Mouse (Mus musculus) lung, postnatal 14 days (tissue): ENCODE measurements at regions not wholly inside any gene's neighbourhood (a gene's known extent, or its start where the extent isn't known, plus 50 kb on each side); places are given as distances from the start of the nearest gene placed in this dataset.

Experiments
- DNase-seq: peaks from one replicate; pipeline ENCODE4 v3.0.0; 2021

DNA sequence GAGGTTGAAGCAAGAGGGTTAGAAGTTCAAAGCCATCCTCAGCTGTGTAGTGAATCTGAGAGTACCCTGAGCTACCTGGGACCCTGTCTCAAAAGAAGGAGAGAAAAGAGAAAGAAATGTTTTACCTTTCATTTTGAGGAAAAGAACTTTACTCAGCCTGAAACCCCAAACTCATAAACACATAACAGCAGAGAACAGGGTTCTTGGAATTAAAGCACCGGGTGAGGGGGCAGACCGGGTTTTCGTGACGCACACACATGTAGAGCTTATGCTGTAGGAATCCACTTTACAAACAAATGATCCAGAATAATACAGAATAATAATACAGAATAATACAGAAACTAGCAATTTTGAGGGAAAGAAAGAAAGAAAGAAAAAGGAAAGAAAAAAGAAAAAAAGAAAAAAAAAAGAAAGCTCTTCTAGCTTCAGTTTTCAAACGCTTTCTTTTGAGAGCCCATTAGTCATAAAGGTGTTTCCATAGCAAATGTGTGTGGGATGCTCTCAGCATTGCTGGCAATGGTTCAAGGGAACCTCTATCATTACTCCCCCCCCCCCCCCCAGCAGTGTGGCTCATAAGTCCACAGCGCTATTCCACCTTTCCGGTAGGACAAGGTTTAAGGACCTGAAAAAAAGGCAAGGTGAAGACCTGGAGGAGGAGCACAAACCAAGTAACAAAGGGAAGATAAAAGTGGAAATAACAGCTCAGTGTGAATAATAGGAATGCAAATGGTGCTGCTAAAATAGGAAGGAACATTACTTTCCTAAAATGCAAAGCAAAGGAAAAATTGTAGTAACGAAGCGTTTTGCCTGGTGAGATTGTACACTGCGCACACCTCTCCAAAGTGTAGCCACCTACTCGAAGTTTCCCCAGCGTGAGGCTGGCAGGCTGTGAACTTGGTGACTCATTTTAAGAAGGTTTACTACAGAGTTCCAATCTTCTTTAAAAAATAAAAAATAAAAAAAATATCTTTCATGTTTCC, 110.3 kb downstream of the Btg1 start:
- no peak for DNase-seq

DNA sequence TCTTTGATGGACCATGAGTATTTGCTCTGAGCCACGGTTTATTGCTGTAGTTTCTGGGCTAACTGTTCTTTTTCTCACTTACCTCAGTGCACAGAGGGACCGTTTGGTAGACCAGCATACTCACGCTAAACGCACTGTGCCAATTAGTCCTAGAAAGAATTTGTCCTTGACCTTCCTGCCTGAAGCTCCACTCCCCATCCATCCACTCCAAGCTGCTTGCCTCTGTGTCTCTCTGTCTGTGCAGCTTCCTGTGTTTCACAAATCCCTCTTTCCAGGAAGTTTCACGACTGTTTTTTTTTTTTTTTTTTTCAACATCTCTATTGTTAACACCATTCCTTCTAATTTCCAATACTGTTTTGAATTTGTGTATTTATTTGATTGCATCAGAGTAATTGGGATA, 116.8 kb downstream of the Btg1 start:
- DNase-seq: no peak

DNA sequence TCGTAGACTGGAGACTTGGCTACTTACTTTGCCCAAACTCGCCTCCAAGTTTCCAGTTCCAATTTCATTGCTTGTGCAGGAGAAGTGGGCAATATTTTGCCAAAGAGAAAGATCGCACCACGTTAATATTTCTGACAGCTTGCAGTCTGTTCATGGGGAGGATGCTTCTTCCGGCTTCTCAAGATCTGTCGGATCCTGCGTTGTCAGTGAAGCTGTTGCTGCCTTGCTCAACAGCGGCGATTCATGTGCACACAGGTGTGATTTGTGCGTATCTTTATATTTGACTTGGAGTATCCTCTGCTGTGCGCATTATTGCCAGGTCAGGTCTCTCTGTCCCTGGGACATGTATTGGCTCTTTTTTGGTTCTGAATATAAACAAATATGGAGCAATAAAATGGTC, 118.3 kb downstream of the Btg1 start:
- DNase-seq: no peak

DNA sequence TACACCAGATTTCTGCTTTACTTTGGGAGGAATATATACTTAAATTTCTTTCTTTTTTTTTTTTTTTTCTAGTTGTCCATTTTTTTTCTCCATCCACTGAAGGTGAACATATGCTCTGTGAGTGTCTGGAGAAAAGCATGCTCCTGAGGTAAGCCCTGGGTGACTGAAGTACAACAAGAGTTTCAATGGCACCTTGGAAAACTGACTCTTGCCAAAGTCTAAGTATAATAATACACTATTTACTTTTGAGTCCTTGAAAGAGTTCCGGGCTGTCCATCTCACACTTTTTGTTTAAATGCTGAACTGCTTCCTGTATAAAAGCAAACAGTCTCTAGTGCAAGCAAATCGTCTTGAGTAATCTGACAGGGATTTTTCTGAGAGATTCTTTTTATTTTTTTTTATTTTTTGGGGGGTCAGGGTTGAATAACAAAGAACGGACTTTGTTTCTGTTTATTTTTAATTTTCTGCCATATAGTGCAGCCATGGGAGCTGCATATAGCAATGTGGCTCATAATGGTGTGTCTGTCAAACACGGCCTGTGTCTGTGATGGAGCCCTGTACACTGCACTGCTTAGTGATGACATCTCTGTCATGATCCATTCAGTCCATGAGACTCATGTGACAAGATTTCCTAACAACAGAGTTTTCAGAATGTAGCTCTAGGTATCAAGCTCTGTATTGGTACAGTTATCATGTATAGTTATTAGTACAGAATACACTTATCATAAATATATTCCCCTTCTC, 119.3 kb downstream of the Btg1 start:
- DNase-seq: no peak

DNA sequence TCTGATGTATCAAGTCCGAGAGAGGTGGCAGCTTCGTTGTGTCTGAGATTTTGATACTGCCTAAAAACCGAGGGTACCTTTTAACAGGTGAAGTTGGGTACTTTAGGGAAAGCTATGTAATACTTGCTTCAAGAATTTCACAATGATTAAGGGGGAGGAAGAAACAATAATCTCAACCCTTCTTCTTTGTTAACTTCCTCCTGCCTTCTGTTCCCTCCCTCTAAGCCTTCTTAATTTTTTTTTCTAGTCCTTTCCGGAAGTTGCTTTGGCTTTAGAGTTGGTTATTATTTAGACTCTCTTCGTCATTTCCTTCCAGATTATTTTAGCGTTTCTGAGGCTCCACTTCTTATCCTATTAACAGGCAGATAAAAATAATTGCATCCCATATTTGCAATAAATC, 121.2 kb downstream of the Btg1 start:
- no peak for DNase-seq

DNA sequence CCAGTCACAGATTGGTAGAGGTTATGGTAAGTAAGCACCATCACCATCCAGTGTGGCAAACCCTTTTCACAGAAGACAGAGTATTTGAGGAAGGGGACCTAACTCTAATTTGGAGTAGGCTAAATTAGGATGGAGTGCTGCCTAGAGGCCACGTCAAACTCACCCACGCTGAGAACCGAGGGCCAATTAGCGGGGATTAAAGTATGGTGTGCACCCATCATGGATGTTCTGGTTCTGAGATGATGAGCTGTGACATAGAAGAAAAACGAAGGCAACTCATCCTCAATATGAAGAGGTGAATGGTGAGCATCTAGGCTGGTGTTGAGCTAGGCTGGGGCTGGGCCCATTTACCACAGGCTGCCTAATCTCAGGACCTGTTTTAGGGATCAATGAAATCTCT, 121.8 kb downstream of the Btg1 start:
- DNase-seq: no peak

DNA sequence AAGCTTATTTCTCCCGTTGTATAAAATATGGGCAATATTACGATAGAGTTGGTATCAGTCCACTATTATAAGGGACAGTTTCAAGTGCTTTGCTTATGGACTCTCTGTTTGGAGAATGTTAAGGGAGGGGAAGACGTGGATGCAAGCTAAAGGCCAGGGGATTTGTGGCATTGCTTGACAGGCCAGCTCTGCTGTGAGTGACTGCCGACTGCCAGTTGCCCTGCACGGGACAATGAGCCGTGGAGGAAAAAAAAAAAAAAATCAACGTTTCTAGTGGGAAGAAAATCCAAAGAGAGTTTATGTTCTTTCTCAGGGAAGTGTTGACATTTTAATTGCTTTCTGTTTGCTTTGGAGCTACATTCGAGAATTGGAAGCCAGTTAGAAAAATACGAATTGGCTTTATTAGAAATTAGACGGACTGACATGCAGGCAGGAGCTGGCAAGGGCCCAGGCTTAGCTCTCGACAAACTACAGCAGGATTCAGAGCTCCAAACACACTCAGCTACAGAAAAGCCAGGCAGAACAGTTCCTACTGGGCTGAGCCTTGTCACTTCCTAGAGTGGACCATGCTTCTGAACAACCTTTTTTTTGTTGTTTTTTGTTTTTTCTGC, 127.5 kb downstream of the Btg1 start:
- DNase-seq: peak; percentile 69

DNA sequence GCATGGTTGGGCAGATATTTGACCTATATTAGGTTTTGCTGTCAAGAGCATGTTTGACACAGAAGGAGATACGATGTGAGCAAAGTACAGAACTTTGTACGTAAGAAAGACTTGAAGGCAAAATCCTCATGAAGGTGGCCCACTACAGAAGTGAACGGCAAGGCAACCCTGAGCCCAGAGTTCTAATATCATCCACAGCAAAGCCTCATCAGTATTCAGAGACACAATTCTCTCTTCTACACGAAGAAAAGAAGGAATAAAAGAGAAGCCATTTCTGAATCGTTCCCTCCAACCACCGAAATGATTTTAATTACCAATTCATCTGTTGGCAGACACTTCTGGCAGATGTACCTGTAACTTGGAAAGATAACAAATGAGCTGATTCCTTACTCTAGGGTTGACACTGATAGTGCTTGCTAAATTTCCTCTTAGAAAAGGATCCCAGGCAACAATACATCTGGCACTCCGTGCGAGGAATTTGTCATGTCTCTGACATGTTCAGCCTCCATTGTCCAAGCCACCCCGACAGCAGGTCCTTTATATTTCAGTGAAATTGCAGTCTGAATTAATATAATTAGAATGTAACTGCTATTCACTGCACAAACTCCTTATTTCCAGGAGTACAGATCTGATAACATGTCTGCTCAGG, 130.3 kb downstream of the Btg1 start:
- no peak for DNase-seq

DNA sequence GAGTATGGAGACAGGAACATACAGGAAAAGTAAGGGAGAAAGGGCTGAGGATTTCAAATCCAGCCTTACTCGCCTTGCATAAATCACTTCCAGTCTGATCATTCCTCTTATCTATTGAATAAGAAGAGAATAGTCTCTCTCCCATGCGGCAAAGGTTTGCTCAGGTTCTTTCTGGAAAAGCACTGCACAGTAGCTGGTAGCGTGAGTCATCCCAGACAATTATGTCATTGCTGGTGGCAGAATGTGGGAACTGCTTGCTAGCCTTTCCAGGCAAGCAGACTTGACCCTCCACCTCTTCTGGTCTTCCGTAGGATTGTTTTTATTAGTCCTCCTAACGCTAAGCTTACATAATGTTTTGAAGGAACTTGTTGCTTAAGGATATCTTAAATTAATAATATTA, 134.1 kb downstream of the Btg1 start:
- DNase-seq: no peak

DNA sequence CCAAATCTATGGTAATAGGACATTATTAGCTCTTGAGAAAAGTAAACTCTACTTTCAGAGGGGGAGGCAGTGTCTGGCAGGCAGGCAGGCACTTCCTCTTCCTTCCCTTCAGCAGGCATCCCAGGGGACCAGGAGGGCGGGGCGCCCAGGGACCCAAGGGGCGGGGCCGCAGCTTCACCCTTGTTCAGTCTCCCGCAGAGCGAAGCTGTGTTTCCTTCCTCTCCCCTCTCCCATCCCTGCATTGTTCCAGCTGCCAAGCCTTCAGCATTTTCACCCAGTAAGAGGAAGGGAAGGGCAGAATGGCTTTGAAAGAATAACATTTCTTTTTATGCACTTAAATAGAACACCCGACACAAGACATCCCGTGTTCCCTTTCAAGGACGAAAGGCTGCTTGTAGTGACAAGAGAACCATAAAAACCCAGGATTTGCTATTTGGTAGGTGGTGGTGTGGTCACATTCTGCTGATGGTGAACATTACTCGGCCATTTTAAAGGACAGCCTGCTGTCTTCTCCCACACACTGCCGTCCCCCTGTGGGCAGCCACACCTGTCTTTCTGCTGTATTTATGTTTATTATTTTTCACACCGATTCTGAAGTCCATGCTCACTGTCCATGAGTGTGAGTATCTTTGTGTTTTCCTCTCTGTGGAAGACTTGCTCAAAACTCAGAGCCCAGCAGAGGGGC, 134.9 kb downstream of the Btg1 start:
- peak; percentile 94 for DNase-seq

DNA sequence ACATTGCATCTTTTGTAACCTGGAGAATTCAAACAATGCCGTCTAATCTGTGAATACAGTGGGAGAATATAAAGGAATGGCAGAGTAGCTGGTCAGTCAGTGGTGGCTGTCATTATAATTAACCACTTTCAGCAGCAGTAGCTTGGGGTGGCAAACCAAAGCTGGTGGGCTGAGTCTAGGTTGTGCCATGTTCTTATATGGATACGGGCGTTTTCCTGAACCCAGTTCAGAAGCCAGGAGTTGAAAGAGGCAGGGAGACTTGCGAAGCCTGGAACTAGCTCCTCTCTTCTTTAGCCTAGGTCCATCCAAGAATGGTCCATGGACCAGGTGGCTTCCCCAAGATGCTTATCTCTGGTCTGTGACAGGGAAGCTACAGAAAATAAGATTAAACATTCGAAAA, 135.7 kb downstream of the Btg1 start:
- no peak for DNase-seq

DNA sequence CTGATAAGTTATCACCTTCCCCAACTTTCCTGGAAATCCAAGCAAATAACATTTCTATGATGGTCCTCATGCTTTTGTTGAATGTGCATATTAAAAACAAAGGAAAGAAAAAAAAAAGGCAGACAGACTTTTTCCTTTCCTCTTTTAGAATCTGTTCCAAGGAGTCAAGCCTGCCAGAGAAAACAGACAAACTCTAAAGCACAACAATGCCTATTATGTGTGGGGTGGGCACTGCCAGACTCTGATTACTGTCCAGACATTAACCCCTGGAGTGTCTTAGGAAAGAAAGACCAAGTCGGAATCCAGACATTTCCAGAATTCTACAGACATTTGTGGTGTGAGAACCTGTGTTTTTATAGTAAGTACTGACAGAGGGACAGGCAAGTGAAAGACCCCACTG, 136.7 kb downstream of the Btg1 start:
- DNase-seq: no peak

DNA sequence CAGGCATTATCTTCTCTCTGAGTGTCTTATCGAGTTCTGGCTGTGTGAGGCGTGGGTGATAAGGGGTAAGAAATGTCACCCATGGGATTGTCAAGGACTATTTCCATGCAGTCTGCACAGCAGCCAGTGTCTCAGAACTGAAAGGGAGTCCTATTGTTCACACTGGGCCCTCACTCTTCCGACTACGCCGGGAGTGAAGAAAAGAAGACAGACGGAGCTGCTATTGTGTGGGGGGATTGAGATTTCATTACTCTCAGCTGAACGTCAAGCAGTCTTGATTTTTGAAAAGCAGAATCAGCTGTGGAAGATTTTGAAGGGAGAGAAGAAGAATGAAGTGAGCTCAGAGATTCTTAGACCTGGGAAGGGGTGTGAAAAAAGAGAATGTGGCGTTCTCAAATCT, 138.9 kb downstream of the Btg1 start:
- DNase-seq: no peak

DNA sequence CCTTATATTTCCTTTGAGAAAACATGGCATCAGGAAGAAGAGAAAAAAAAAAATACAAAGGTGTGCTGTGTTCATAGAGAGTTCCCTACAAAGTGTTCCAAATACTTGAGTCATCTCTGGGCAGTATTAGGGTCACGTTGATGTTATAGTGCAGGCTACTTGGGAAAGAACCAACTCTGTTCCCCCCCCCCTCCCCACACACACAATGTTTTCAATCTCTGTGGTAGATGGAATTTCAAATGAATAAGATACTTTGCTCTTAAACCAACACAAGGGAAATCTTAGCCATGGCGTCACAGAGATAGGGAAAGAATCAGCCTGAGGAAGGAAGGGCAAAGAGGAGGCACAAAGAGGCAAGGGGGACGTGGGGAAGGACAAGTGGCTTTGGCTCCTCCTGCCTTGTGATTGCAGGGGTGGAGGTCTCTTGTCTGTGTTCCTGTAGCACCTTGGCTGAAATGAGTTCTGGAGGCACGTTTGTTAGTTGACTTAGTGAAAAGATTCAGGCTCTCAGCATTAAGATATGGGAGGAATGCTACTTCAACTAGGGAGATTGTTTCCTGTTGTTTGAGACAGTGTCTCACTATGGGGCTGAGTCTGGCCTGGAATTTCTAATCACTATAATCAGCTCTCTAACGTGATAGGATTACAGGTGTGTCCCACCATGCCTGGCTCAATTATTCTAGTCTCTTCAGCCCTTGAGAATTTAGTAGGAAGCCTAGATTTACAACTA, 139.7 kb downstream of the Btg1 start:
- DNase-seq: no peak

DNA sequence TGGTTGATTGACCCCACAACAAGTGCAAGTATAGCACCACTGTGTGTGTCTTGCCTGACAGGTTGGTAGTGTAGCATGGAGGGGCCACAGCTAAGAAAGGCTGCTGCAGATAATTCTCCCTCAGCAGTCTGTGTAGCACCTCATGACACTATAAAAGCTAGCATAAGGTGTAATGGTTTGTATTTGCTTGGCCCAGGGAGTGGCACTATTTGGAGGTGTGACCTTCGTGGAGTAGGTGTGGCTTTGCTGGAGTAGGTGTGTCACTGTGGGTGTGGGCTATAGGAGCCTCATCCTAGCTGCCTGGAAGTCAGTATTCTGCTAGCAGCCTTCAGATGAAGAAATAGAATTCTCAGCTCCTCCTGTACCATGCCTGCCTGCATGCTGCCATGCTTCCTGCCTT, 140.5 kb downstream of the Btg1 start:
- no peak for DNase-seq

DNA sequence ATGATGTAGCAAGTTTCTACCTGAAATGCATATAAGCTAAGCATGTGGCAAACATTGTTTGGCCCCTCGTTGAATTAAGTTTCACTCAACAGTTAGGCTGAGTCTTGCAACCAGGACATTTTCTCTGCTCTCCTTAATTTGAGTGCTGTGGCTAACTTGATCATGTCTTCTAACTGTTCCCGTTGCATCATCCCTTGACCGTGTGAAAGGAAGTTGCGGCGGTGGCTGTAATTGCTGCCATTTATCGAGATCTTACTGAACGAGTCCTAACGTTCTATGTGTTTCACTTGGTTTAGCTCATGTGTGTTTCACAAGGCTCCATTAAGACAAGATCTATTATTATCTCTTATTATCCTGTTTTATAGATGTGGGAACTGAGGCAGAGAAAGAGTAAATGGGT, 144.8 kb downstream of the Btg1 start:
- no peak for DNase-seq

DNA sequence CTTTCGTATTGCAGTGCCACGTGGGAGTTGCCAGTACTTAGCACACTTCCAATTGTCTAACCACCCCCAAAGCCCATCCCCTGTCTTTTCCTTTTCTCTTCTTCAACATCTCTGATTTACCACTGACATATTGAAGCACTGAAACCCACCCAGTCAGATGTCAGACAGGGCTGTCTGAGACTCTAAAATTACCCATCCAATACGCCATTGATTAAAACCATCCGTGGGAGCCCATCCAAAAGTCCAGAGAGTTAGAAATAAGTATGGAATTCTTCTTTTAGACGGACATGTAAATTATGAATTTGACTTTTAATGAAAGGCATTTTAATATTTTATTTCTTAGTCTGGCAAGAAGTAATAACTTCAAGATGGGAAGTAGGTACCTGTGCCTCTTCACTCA, 148.8 kb downstream of the Btg1 start:
- DNase-seq: no peak

DNA sequence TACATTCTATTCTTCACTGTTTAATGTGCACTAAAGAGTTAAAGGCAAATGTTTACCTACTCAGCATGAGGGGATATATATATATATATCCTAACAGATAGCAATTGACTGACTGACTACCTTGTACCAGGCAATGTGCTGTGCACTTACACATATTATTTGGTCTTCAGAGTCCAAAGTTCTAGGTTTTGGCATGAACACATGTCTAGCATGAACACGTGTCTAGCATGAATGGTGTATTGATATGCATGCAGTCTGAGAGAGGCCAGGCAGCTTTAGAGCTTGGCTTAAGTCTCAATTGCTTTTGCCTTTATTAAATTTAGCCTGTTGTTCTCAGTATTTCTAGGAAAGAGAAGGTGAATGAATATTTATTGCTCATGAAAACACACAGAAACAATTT, 161.4 kb downstream of the Btg1 start:
- DNase-seq: no peak

DNA sequence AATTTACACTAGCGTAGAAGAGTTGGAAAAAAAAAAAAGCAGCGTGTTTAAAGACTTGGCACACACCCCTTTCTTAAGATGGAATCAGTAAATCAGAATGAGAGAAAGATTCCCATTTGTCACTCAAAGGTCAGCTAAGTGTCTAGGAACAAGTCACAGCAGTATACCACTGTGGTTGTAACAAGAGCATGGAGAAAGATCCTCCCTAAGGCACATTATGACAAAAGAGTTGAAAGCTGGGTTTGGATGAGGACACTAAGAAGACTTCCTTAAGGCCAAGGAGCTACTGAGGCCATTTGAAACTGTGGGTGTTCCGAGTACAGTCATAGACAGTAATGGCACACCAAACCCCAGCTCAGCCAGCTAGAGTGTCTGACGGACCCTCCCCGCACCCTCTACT, 167.2 kb downstream of the Btg1 start:
- no peak for DNase-seq

DNA sequence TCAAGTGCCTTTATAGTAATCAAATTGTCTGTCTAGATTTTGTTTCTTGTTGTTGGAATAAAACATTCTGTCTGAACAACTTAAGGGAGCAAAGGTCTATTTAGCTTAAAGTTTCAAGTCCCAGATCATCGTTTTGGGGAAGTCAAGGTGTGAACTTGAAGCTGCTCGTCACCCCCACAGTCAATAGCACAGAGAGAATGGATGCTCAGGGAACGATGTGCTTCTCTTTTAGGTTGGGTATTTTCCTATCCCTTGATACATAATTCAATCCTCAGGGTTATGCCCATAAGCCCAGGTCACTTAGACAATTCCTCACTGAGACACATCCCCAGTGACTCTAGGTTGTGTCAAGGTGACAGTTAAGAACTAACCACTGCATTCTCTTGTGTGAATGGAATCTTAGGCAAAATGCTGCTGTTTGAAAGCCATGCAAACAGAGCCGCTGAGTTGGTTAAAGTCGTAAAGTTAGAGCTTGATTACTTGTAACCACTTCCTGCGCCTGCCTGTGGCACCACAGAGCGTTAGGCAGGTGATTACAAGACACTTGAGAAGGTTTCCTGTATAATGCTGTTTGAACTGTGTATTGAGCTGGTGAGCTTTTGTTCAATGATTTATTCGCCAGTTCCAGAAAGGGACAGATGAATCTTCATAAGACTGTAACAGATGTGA, 170.2 kb downstream of the Btg1 start:
- DNase-seq: no peak

DNA sequence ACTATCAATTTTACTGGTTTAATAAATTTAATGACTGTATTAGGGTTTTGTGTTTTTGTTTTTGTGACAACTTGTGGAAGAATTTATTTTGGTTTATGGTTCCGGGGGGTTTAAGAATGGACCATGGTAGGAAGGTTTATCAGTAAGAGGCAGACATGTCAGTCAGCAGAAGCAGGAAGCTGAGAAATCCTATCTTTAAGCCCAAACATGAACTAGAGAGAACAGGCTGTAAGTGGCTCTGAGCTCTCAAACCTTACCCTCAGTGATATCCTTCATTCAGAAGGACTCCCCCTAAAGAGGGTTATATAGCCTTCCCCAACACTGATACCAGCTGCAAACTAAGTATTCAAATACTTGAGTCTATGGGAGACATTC, 170.8 kb downstream of the Btg1 start:
- no peak for DNase-seq
